Mouse (Mus musculus) gastrocnemius, postnatal 10 days (tissue): Measurements from ENCODE around the gene Ski. TPM values are rescaled to one million over a fixed set of nuclear protein-coding genes. Genes with fewer than 3 reads are reported as not detected.

ENCODE experiments used
- DNase-seq: peaks from one replicate; pipeline ENCODE4 v3.0.0; 2021; ENCODE audit warnings: mixed read lengths
- total RNA-seq, 2 experiments: library from RNA; stranded (reverse); gene quantifications; 2 replicates each; pipeline ENCODE4 v1.2.3; 2021

Ski gene
- total RNA-seq, 2 experiments from 2014 or later = 68.1 to 79.6 TPM

DNA sequence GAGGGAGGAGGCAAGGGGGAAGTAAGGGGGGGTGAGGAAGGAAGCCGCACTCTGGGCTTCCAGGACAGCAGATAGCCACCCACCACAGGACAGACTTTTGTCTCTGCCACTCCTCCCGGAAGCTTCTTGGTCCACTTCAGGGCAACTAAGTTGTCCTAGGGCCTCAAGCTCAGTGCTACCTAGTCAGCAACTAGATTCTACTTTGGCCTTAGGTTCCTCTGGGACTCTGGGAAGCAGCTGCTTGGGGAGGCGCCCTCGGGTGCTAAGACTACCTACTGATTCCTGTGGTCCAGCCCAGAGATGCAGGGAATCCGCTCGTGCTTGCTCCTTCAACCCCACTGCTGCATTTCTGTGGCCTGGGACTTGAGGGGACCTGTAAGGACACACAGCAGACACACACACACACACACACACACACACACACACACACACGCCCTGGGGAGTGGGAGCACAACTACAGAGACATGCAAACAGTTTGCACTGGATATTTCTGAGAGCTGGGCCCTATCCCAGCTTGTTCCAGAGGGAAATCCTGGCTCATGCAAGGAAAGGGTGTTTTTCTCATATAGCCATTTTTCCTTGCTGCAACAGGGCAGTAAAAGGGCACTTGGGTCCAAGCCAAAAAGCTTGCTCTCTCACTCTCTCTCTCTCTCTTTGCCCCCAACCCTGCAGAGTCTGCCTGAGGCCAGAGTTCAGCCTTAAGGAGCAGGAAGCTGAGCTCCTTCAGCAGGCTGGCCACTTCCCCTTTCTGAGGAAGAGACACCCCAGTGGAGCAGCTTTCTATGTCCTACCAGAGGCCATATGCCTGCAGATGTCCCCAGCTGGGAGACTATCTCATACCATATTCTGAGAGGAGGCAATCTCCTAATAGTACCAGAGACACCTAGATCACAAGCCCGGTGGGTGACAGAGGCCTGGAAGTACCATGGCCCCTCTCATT is 12.2 kb upstream of the Ski start:
- no peak for DNase-seq

- DNase-seq = peak; percentile 77
Measured at GRCm38 (mm10) chr4:155233878-155234277, 11.5 kb upstream of the Ski start.

GRCm38 (mm10) chr4:155228461-155228860 is 6.1 kb upstream of the Ski start:
- no peak for DNase-seq

DNA sequence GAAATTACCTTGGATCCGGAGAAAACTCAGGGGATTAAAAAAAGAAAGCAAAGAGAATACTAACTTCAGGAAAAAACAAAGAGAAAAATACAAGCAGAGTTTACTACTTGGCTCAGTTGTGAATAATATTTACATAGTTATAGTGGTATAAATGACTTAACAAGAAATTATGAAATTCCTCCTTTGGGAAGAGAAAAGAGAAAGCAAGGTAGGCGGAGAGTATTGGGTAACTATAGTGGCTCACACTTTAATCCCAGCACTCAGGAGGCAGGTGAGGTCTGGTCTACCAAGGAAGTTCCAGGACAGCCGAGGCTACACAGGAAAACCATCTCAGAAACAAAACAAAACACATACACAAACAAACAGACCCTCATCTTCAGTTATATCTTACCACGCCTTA is 5.6 kb upstream of the Ski start:
- no peak for DNase-seq

- no peak for DNase-seq
Measured at GRCm38 (mm10) chr4:155225918-155226317, 3.5 kb upstream of the Ski start.

DNA sequence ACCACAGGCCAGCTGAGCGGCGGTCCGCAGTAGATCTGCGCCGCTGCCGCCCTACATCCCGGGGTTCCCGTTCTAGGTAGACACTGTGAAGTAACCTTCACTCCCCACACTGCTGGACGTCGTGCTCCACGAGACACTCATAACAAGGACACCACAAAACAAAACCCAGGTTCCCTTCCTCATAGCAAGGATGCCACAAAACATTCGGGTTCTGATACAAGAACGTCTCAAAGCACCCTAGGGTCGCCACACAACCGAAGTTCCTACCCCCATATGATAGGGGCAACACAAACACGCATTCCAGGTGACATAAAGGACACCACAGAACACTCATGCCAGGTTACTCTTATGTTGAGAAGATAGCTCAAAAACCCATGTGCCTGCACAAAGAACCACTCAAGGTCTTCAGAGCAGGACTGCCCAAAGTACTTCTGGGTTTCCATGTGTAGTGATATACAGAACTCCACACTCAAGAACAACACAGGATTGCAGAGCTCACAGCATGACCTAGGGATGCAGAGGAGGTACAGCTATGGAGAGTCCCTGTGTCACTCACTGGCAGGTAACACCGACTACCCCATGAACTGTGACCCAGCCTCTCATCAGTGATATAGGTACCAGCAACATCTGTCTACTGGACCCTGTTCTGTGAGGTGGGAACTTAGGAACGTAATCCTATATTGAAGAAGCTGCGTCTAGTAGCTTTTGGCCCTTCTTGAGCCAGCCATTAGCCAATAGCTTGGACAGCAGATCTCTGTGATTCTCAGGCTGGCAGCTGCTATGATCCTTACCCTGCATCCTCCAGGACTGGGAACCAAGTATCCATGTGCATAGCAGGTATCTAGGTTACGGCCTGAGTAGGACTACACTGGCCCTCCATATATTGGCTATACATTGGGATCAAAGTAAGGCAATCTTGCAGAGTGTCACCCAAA is 1.5 kb upstream of the Ski start:
- DNase-seq = no peak

DNA sequence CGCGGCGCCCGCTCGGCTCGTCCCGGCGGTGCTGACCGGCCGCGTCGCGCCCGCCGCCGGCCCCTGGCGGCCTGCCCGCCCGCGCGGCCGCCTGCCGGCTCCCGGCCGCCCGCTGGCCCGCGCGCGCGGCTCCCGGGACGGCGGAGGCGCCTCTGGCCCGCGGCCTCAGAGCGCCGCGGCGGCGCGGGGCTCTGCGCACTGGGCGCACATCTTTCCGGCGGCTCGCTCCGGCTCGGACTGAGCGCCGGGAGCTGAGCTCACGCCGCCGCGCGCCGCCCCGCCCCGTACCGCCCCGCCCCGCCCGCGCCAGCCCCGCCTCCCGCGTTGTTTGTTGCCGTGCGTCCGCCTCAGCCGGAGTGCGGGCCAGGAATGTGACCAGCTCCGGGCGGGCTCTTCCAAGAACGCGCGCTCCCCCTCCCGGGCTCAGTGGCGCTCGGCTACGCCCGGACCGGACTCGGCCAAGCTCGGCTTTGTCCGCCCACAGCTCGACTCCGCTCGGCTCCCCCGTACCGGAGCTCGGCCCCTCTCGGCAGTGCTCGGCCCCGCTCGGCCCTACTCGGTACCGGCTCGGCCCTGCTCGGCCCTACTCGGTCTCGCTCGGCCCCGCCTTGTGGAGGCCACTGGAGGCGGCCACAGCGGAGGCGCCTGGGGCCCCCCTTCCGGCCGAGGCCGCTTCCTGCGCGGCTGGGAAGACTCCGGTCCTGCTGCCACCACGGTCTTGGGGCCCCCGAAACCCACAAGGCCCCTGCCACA is 625 bp upstream of the Ski start:
- DNase-seq = peak; percentile 100

GRCm38 (mm10) chr4:155221599-155222551 is 517 bp downstream of the Ski start:
- peak; percentile 84 for DNase-seq

GRCm38 (mm10) chr4:155221106-155221505 is 1.3 kb downstream of the Ski start:
- DNase-seq = no peak

GRCm38 (mm10) chr4:155220213-155221100 is 1.9 kb downstream of the Ski start:
- peak; percentile 42 for DNase-seq

GRCm38 (mm10) chr4:155219271-155220212 is 2.9 kb downstream of the Ski start:
- DNase-seq = no peak

DNA sequence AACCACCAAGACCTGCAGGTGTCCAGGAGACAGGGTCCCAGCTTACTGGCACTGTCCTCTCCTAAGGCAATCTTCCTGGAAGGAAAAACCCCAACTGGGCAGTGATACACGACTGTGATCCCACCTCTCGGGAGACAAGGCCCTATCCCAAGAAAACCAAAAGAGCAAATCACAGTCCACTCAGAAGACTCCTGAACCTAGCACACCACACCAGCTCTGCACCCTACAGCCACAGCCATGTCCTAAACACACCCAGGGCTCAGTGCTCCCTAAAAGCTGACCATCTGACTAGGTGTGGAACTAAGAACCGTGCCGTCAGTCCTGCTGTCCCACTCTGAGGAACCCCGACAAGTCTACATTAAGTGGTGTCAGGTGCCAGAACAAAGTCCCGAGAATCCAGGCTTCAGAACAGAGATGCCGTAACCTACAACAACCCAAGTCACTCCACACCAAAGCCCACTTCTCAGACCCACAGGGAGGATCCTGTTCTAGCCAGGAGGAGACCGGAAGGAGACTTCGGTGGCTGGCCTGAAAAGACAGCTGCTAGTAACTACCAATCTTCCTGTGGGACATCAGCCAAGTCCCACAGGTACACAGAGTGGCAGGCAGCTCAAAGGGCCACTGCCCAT is 4.2 kb downstream of the Ski start:
- no peak for DNase-seq

GRCm38 (mm10) chr4:155217241-155218103 is 4.9 kb downstream of the Ski start:
- no peak for DNase-seq

DNA sequence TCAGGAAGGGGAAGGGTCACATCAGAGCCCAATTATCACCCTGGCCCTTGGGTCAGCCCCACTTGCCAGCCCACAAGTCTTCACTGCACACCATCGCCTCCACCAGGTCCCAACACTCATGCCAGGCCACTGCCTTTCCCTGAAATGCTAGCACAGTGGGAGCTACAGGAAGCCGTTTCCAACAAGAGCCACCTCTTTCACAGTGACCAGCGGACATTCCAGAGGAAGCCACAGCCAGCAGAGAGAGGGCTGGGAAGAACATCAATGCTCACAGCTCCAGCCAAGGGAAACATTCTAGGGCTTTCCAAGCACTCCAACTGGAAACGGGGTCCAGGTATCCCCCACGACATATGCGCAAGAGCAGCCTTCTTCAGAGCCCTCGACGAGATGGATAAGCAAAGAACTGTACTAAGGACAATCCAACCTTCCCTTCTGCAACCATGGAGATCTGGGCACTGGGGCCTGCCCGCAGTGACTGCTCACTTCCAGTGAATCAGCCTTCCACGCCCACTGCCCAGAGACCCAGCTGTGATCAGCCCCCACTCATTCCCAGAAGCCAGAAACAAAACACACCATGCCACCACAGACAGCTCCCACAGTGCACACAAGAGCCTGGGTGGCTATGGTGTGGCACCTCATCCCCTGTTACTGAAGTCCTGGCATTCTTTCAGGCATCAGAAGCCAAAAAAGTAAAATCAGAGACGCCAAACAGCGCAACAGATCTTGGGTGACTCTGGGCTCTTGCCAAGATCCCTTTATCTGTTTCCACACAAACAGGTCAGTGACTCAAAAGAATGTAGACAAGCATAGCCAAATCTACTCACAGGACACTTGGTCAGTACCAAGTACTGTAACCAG is 6.4 kb downstream of the Ski start:
- DNase-seq = no peak

GRCm38 (mm10) chr4:155215203-155215602 is 7.2 kb downstream of the Ski start:
- DNase-seq = no peak

DNA sequence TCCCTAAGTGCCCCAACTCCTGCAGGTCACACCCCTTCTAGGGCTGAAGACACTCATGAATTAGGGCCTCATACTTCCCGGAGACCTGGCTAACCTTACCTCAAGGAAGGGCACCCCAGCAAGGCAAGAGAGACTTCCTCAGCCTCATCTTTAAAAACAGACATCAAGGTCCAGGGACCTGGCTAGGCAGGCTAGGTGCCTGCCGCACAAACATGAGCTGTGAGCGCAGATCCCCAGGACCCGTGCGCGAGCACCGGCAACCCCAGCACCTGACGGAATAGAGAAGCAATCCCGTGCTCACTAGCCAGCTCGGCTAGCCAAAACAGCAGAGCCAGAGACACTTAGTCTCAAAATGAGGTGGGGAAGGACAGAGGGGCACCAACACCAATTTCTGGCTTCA is 7.6 kb downstream of the Ski start:
- no peak for DNase-seq
